In genomic region chr1:106735586-106735985, GRCm38 (mm10) we compare ENCODE assay signal across 9 mouse cellular contexts. TPM values are rescaled to one million over a fixed set of nuclear protein-coding genes. Genes with fewer than 3 reads are reported as not detected.
A peak's percentile ranks its signal among the peaks of the same experiment; 100 is the strongest.
DNase-seq lines count a peak whose midpoint lies in the region; ATAC-seq and TF ChIP-seq lines count a peak whose summit lies in the region.
"Had no signal": no experiment of that assay in that cellular context is flagged by ENCODE, and none has a peak within 500 bp of the region (broad histone marks: within the 10 kb centered on the region; RNA-seq: fewer than 3 reads in every experiment).

No protein-coding gene starts in this region.

- TF ChIP-seq CTCF in intestine, postnatal 0 days (IDR thresholded peaks at IDR 0.05; ENCODE audit: low read depth) = peak; percentile 80
- TF ChIP-seq CTCF in G1E (IDR thresholded peaks at IDR 0.05; ENCODE audit: low read depth, low read length) = peak; percentile 71

- no peak for ATAC-seq in intestine, postnatal 0 days
- no peak for ATAC-seq in intestine, embryonic 15.5 days
- ATAC-seq in G1E (ENCODE audit: extremely low read depth, insufficient number of reproducible peaks, low FRiP score, poor library complexity, severe bottlenecking) = peak; percentile 30; the same call in 1 of the 2 replicates
- ATAC-seq in erythroid progenitor cell, adult 5-6 weeks (replicated peaks; ENCODE audit: low FRiP score, poor library complexity, severe bottlenecking) = no peak

- H3K4me2 ChIP-seq in intestine, postnatal 0 days (replicated peaks; ENCODE audit: low read depth) = no peak overlapping the region
- no peak overlapping the region for H3K4me2 ChIP-seq in intestine, embryonic 15.5 days (replicated peaks)
- H3K4me2 ChIP-seq: limb, embryonic 12.5 days had no signal

- no peaks in the 10 kb centered on the region for H3K27me3 ChIP-seq in intestine, postnatal 0 days (replicated peaks; ENCODE audit: control insufficient read depth, insufficient read depth, low read length)
- H3K27me3 ChIP-seq in intestine, embryonic 15.5 days (replicated peaks) = no peaks in the 10 kb centered on the region
- no peaks in the 10 kb centered on the region for H3K27me3 ChIP-seq in G1E (ENCODE audit: insufficient read depth, low read length)
- H3K27me3 ChIP-seq: limb, embryonic 12.5 days had no signal

- H3K27ac ChIP-seq in intestine, postnatal 0 days (ENCODE audit: low read depth, low read length) = no peak overlapping the region
- H3K27ac ChIP-seq in intestine, embryonic 15.5 days = no peak overlapping the region
- H3K27ac ChIP-seq: limb, embryonic 12.5 days had no signal

- DNase-seq in B cell, adult 2 months = peak; percentile 74 to 77
- DNase-seq in G1E (ENCODE audit: low spot score) = peak; percentile 23
- peak; percentile 66 to 79 for DNase-seq in cerebellum, postnatal 25 days
- DNase-seq in kidney, postnatal 36 days = peak; percentile 27 to 73
- peak; percentile 77 for DNase-seq in retina, embryonic 14.5 days (ENCODE audit: low spot score)

- WGBS in intestine, postnatal 0 days = 56% methylated on average over 2 of the region's 2 CpGs
- 53% methylated on average over 2 of the region's 2 CpGs for WGBS in intestine, embryonic 15.5 days

- H3K4me1 ChIP-seq in intestine, postnatal 0 days (replicated peaks; ENCODE audit: control insufficient read depth, insufficient read depth, low read length) = no peaks in the 10 kb centered on the region
- H3K4me1 ChIP-seq in intestine, embryonic 15.5 days (replicated peaks) = no peaks in the 10 kb centered on the region
- no peaks in the 10 kb centered on the region for H3K4me1 ChIP-seq in G1E (ENCODE audit: insufficient read depth, low read depth, low read length)
- H3K4me1 ChIP-seq: limb, embryonic 12.5 days had no signal

- no peaks in the 10 kb centered on the region for H3K9me3 ChIP-seq in intestine, postnatal 0 days (ENCODE audit: control insufficient read depth)
- H3K9me3 ChIP-seq in intestine, embryonic 15.5 days = no peaks in the 10 kb centered on the region
- no peaks in the 10 kb centered on the region for H3K9me3 ChIP-seq in G1E (replicated peaks)
- H3K9me3 ChIP-seq: limb, embryonic 12.5 days had no signal

- peaks cover 42% of the 10 kb centered on the region for H3K36me3 ChIP-seq in intestine, postnatal 0 days (ENCODE audit: control insufficient read depth, insufficient read depth)
- no peaks in the 10 kb centered on the region for H3K36me3 ChIP-seq in intestine, embryonic 15.5 days
- H3K36me3 ChIP-seq in G1E (replicated peaks) = peaks cover 70% of the 10 kb centered on the region

- H3K9ac ChIP-seq in intestine, postnatal 0 days (ENCODE audit: low read depth, low read length) = no peak overlapping the region
- no peak overlapping the region for H3K9ac ChIP-seq in intestine, embryonic 15.5 days
- H3K9ac ChIP-seq: limb, embryonic 12.5 days had no signal

- H3K4me3 ChIP-seq in intestine, postnatal 0 days (ENCODE audit: low read depth, low read length) = no peak overlapping the region
- no peak overlapping the region for H3K4me3 ChIP-seq in intestine, embryonic 15.5 days (replicated peaks)
- no peak overlapping the region for H3K4me3 ChIP-seq in G1E (ENCODE audit: low read depth, low read length)
- H3K4me3 ChIP-seq: limb, embryonic 12.5 days had no signal

RNA-seq across cellular contexts. Expression of gene Bcl2, which starts 21.5 kb away (rescaled TPM):
- 3.4 and 3.9 TPM in 2 replicates for polyA plus RNA-seq in intestine, postnatal 0 days (2015; fragmentation: Nextera tagmentation; extraction: Ambion mirVana)
- 13.2 and 13.9 TPM in 2 replicates for polyA plus RNA-seq in intestine, embryonic 15.5 days (2015; fragmentation: Nextera tagmentation; extraction: Ambion mirVana)
- total RNA-seq in G1E (2014; fragmentation: Nextera tagmentation) (2.9 and 4.1 TPM in 2 replicates), G1E (2017) (4.2 and 4.9 TPM in 2 replicates)
- polyA plus RNA-seq in G1E (2012) = 0.98 and 1.2 TPM in 2 replicates
- 3.6 and 6.7 TPM in 2 replicates for total RNA-seq in erythroid progenitor cell, adult 5-6 weeks (2015; ENCODE audit: low replicate concordance)
- total RNA-seq in erythroid progenitor cell, adult 5-6 weeks (2017; ENCODE audit: low replicate concordance) = 1.1 and 1.9 TPM in 2 replicates

RNA-seq across cellular contexts. Expression of gene Kdsr, which starts 23.9 kb away (rescaled TPM):
- 10.8 and 11.3 TPM in 2 replicates for polyA plus RNA-seq in intestine, postnatal 0 days (2015; fragmentation: Nextera tagmentation; extraction: Ambion mirVana)
- polyA plus RNA-seq in intestine, embryonic 15.5 days (2015; fragmentation: Nextera tagmentation; extraction: Ambion mirVana) = 13.2 and 14.9 TPM in 2 replicates
- 15.7 and 27.1 TPM in 2 replicates for total RNA-seq in G1E (2014; fragmentation: Nextera tagmentation)
- total RNA-seq in G1E (2017) = 63.9 TPM in 2 replicates
- 5.9 and 9.3 TPM in 2 replicates for polyA plus RNA-seq in G1E (2012)
- 1.4 and 4.2 TPM in 2 replicates for total RNA-seq in erythroid progenitor cell, adult 5-6 weeks (2015; ENCODE audit: low replicate concordance)
- total RNA-seq in erythroid progenitor cell, adult 5-6 weeks (2017; ENCODE audit: low replicate concordance) = 5.6 and 12.9 TPM in 2 replicates

Comparison
In these comparisons a context has a peak if more than half of its experiments do, and no peak if none do; other contexts are left out.
1. DNase-seq: peak in every context shown above with its lines; median percentile 77 in retina, embryonic 14.5 days; 76 in B cell, adult 2 months; 72 in cerebellum, postnatal 25 days; 50 in kidney, postnatal 36 days; 23 in G1E.